Mouse (Mus musculus) forebrain, embryonic 12.5 days (tissue): ENCODE data around the gene Ddost. TPM values are rescaled to one million over a fixed set of nuclear protein-coding genes. Genes with fewer than 3 reads are reported as not detected.

Experiments
- microRNA-seq: library from miRNA; unstranded; fragments of <30 nt; microRNA quantifications from one replicate; pipeline ENCODE4, GENCODE M21; 2017
- polyA plus RNA-seq: library from polyadenylated mRNA; unstranded; fragments of >200 nt; fragmentation: Nextera tagmentation; extraction: Ambion mirVana; gene quantifications from 2 replicates; pipeline ENCODE4 v1.2.1, GENCODE M21; 2016

Ddost gene
- polyA plus RNA-seq, 1 experiment from 2014 or later: 209 TPM

Small RNAs within 50 kb of the gene (microRNA-seq; reads per million reads assigned to microRNA genes)
- gene Gm27646: not detected
- gene Mir7019: 2.4 reads per million, percentile 3 among the genes with 10 or more reads in this experiment

Other genes with a start within 250 kb of the Ddost start
- gene Hp1bp3, start 88.4 kb upstream of the Ddost start, polyA plus RNA-seq: 214 and 229 TPM in 2 replicates
- gene Sh2d5, start 54.3 kb upstream of the Ddost start, polyA plus RNA-seq: 1.3 and 1.6 TPM in 2 replicates
- gene Kif17, start 54.3 kb upstream of the Ddost start, polyA plus RNA-seq: 0.40 and 0.45 TPM in 2 replicates
- 53.9 and 57.0 TPM in 2 replicates for gene Pink1, start 21.6 kb downstream of the Ddost start, polyA plus RNA-seq
- gene Cda, start 63.3 kb downstream of the Ddost start, polyA plus RNA-seq: 1.6 and 1.8 TPM in 2 replicates
- 0.21 and 0.24 TPM in 2 replicates for gene Fam43b, start 91.8 kb downstream of the Ddost start, polyA plus RNA-seq
- gene Mul1, start 129.9 kb downstream of the Ddost start, polyA plus RNA-seq: 14.5 and 14.7 TPM in 2 replicates
- 4.8 and 5.4 TPM in 2 replicates for gene Camk2n1, start 149.6 kb downstream of the Ddost start, polyA plus RNA-seq